Mouse (Mus musculus): Measurements from ENCODE around the gene Cacna2d3.

DNA sequence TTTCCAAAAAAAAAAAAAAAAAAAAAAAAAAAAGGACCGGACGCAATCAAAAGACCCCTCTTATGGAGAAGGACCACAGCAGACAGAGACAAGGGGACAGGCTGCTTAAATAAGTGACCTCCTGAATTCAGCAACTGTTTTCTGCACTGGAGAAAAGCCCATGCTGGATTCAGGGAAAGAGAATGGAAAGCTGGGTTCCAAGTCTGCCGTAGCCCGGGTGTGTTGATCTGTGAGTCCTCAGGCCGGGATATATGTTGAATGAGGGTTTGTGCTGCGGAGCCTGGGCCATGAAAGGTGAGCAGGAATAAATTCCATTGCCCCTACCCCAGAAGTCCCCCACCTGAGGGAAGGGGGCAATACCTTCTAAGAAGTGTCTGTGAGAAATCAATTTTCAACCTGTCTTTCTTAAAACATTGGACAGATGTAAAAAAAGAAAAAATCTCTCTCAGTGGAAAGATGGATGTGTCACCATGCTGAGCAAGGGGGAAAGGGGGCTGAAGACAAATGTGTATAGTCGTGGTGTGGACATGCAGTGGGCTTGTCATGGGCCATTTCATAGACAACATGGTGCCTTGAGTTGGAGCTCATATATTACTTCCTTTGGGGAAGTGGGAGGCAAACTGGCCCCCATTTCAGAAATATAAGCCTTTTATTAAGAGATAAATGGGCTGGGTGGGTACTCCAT is 703.2 kb downstream of the Cacna2d3 start:
- TF ChIP-seq ZKSCAN1 (IDR thresholded peaks at IDR 0.05; ENCODE audit: low read depth, low read length) (no peak), NRF1 (IDR thresholded peaks at IDR 0.05; ENCODE audit: insufficient read depth, low read depth, low read length, poor library complexity, severe bottlenecking) (no peak), RCOR1 (IDR thresholded peaks at IDR 0.05; ENCODE audit: low read depth, low read length) (no peak), JUND (IDR thresholded peaks at IDR 0.05; ENCODE audit: low read depth, low read length) (no peak), ELF1 (IDR thresholded peaks at IDR 0.05; ENCODE audit: low read depth, low read length) (no peak), CTCF (IDR thresholded peaks at IDR 0.05 in 2 of 3, conservative IDR thresholded peaks at IDR 0.05 in 1 of 3; ENCODE audit: control insufficient read depth in 1 of 3, insufficient read depth in 1 of 3, low read depth in 2 of 3, low read length in 3 of 3, poor library complexity in 1 of 3, severe bottlenecking in 1 of 3) (no peak), EP300 (IDR thresholded peaks at IDR 0.05; ENCODE audit: low read depth in 1 of 2, low read length in 2 of 2) (no peak), MAZ (IDR thresholded peaks at IDR 0.05; ENCODE audit: low read depth, low read length) (no peak), CHD2 (IDR thresholded peaks at IDR 0.05; ENCODE audit: low read length) (no peak), E2F4 (IDR thresholded peaks at IDR 0.05; ENCODE audit: borderline replicate concordance, low read depth, low read length) (no peak)

Data from MEL (cell line).